Mouse (Mus musculus): ENCODE measurements at regions not wholly inside any gene's neighbourhood (a gene's known extent, or its start where the extent isn't known, plus 50 kb on each side); places are given as distances from the start of the nearest gene placed in this dataset.
A peak's percentile ranks its signal among the peaks of the same experiment; 100 is the strongest.
"Not testable (repeated sequence)": the region's sequence is repeated elsewhere in the genome, so short reads cannot be mapped to it uniquely, and the experiment has no call there.

- peak; percentile 15 for DNase-seq
Measured at GRCm38 (mm10) chr13:3216070-3216469, 321.8 kb upstream of the Gdi2 start.

GRCm38 (mm10) chr13:3221005-3221621 lies 316.8 kb upstream of the Gdi2 start:
- DNase-seq: not testable (repeated sequence)

GRCm38 (mm10) chr13:3221622-3222021 lies 316.2 kb upstream of the Gdi2 start:
- peak; percentile 45 for DNase-seq

- DNase-seq: no peak
Measured at GRCm38 (mm10) chr13:3258379-3258778, 279.5 kb upstream of the Gdi2 start.

GRCm38 (mm10) chr13:3276130-3276529 lies 261.7 kb upstream of the Gdi2 start:
- DNase-seq: not testable (repeated sequence)

Data from right cerebral cortex, adult 18-20 months (tissue).